Mouse (Mus musculus) lung, embryonic 14.5 days (tissue): ENCODE results near the gene Oas1d. TPM values are rescaled to one million over a fixed set of nuclear protein-coding genes. Genes with fewer than 3 reads are reported as not detected.
"Not testable (repeated sequence)": the region's sequence is repeated elsewhere in the genome, so short reads cannot be mapped to it uniquely, and the experiment has no call there.

Source experiments
- ATAC-seq: fragments of 200-750 bp; cut with Nextera tagmentation; 2 replicates; pipeline ENCODE4 v1.8.0; 2017; ENCODE audit warnings: mild to moderate bottlenecking, moderate TSS enrichment, moderate library complexity; ENCODE audit not compliant: insufficient read depth
- DNase-seq: peaks from one replicate; pipeline ENCODE4 v3.0.0-alpha.2; 2015
- H3K27ac ChIP-seq: fragments of 300-500 bp; sonication (generic); 2 replicates; pipeline ENCODE4 v1.5.1; 2014; ENCODE audit warnings: low read depth, mild to moderate bottlenecking, moderate library complexity
- H3K27me3 ChIP-seq: fragments of 300-500 bp; sonication (generic); 2 replicates; pipeline ENCODE4 v1.6.1; 2014; ENCODE audit warnings: low read length, control low read depth; ENCODE audit not compliant: insufficient read depth
- H3K36me3 ChIP-seq: fragments of 300-500 bp; sonication (generic); 2 replicates; pipeline ENCODE4 v1.6.1; 2014; ENCODE audit warnings: control low read depth; ENCODE audit not compliant: insufficient read depth
- H3K4me1 ChIP-seq: fragments of 300-500 bp; sonication (generic); 2 replicates; pipeline ENCODE4 v1.6.1; 2014; ENCODE audit warnings: antibody characterized with exemption, control low read depth; ENCODE audit not compliant: insufficient read depth
- H3K4me2 ChIP-seq: fragments of 300-500 bp; sonication (generic); 2 replicates; pipeline ENCODE4 v1.6.1; 2014; ENCODE audit warnings: mild to moderate bottlenecking
- H3K4me3 ChIP-seq: fragments of 300-500 bp; sonication (generic); 2 replicates; pipeline ENCODE4 v1.5.1; 2014; ENCODE audit warnings: low read depth, low read length
- H3K9ac ChIP-seq: fragments of 300-500 bp; sonication (generic); 2 replicates; pipeline ENCODE4 v1.6.1; 2014
- H3K9me3 ChIP-seq: fragments of 300-500 bp; sonication (generic); 2 replicates; pipeline ENCODE4 v1.6.1; 2016; ENCODE audit warnings: low read depth, low read length, control low read depth
- CTCF ChIP-seq: IDR thresholded peaks from 2 replicates; pipeline ENCODE4 v1.5.1; 2016; ENCODE audit warnings: antibody characterized with exemption, low read depth
- WGBS: fragments of 180-500 bp; shearing (Covaris S2); extraction: QIAGEN DNeasy Blood & Tissue Kit; methylation state at CpG from one replicate; pipeline ENCODE4 v1.1.7; 2014; 5-methylcytosine and 5-hydroxymethylcytosine counted together
- polyA plus RNA-seq: library from polyadenylated mRNA; unstranded; fragments of >200 nt; fragmentation: Nextera tagmentation; extraction: Ambion mirVana; gene quantifications from 2 replicates; pipeline ENCODE4 v1.2.1, GENCODE M21; 2014

Oas1d gene
- polyA plus RNA-seq, 1 experiment from 2014 or later = not detected

DNA sequence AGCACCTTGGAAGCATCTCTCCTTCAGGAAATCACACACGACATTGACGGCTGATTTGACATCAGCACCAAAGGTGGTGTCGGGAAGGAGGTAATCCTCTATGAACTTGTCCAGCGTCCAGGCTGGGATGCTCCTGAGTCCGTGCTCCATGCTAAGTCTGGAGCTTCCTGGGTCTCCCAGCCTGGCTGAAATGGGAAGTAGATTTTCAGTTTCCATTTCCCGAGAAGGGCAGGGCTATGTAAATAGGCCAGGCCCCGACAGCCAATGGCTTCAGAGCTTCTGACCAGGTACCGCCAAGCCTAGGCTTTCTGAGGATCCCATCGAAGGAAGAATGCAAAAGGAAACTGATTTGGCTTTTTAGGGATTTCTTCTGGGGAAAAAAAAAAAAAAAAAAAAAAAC is 26.9 kb upstream of the Oas1d start, which contains the start of gene Oas1g:
Gene Oas1g, minus strand, starts transcription at position 201 of the 400 bp plus-strand sequence.
- ATAC-seq, H3K4me2 ChIP-seq, DNase-seq, H3K9me3 ChIP-seq, H3K36me3 ChIP-seq, H3K27me3 ChIP-seq, H3K27ac ChIP-seq, H3K9ac ChIP-seq, H3K4me3 ChIP-seq, H3K4me1 ChIP-seq: not testable (repeated sequence)
- WGBS = 3% methylated on average over 5 of the region's 9 CpGs

GRCm38 (mm10) chr5:120887831-120888230 is 26.5 kb upstream of the Oas1d start:
- Histone ChIP-seq H3K4me1 (no peaks in the 10 kb centered on the region), H3K36me3 (no peaks in the 10 kb centered on the region), H3K27ac (no peak overlapping the region), H3K4me2 (no peak overlapping the region), H3K27me3 (no peaks in the 10 kb centered on the region), H3K4me3 (no peak overlapping the region), H3K9me3 (no peaks in the 10 kb centered on the region), H3K9ac (no peak overlapping the region)
- TF ChIP-seq CTCF = no peak
- DNase-seq (no peak), ATAC-seq (no peak)
- 39% methylated on average over 6 of the region's 6 CpGs for WGBS

DNA sequence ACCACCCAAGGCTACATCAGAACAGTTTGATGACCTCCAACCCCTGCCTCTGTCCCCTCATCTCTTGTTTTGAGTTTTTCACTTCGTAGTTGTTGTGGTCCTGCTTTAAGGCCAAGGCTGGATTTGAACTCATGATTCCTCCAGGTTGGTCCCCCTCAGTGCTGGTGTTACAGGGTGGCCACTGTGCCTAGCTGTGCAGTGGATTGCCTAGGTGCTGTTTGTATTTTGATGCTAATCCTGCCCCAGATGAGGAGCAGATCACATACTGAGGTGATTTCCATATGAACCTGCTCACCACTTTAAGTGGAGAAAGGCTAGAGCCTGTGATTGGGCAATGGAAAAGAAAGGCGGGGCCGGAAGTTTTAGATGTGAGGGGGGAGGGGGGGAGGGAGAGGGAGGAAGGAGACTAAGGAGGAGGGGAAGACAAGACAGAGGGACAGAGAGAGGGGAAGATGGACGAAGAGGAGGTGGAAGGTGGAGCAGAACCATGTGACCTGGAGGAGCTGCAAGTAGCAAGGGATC is 26.0 kb upstream of the Oas1d start:
- not testable (repeated sequence) for H3K27me3 ChIP-seq, H3K27ac ChIP-seq, H3K36me3 ChIP-seq, H3K4me3 ChIP-seq, H3K9me3 ChIP-seq, DNase-seq, H3K4me1 ChIP-seq, H3K4me2 ChIP-seq, ATAC-seq, H3K9ac ChIP-seq
- 41% methylated on average over 4 of the region's 4 CpGs for WGBS

- H3K9me3 ChIP-seq = no peaks in the 10 kb centered on the region
- no peak overlapping the region for H3K4me3 ChIP-seq
- no peak for TF ChIP-seq CTCF
- 63% methylated on average over 2 of the region's 2 CpGs for WGBS
- H3K4me2 ChIP-seq = no peak overlapping the region
- H3K27me3 ChIP-seq = no peaks in the 10 kb centered on the region
- H3K27ac ChIP-seq = no peak overlapping the region
- DNase-seq (no peak), ATAC-seq (no peak)
- no peaks in the 10 kb centered on the region for H3K36me3 ChIP-seq
- no peaks in the 10 kb centered on the region for H3K4me1 ChIP-seq
- no peak overlapping the region for H3K9ac ChIP-seq
These were observed 24.3 kb upstream of the Oas1d start for GRCm38 (mm10) chr5:120890026-120890425.

- Histone ChIP-seq H3K36me3 (no peaks in the 10 kb centered on the region), H3K4me1 (no peaks in the 10 kb centered on the region), H3K9ac (no peak overlapping the region), H3K4me3 (no peak overlapping the region), H3K27me3 (no peaks in the 10 kb centered on the region), H3K4me2 (no peak overlapping the region), H3K27ac (no peak overlapping the region), H3K9me3 (no peaks in the 10 kb centered on the region)
- 44% methylated on average over 3 of the region's 3 CpGs for WGBS
- no peak for ATAC-seq
- no peak for TF ChIP-seq CTCF
- DNase-seq = no peak
These were observed 23.3 kb upstream of the Oas1d start for GRCm38 (mm10) chr5:120890991-120891390.

- WGBS = 71% methylated on average over 2 of the region's 2 CpGs
- not testable (repeated sequence) for H3K9ac ChIP-seq, H3K9me3 ChIP-seq, H3K4me1 ChIP-seq, H3K27me3 ChIP-seq, H3K4me2 ChIP-seq, H3K36me3 ChIP-seq, DNase-seq, H3K4me3 ChIP-seq, ATAC-seq, H3K27ac ChIP-seq
These were observed 22.6 kb upstream of the Oas1d start for GRCm38 (mm10) chr5:120891566-120892242.

GRCm38 (mm10) chr5:120892243-120892660 is 22.1 kb upstream of the Oas1d start:
- Histone ChIP-seq H3K4me1 (no peaks in the 10 kb centered on the region), H3K27me3 (no peaks in the 10 kb centered on the region), H3K27ac (no peak overlapping the region), H3K4me2 (no peak overlapping the region), H3K36me3 (no peaks in the 10 kb centered on the region), H3K9ac (no peak overlapping the region), H3K4me3 (no peak overlapping the region), H3K9me3 (no peaks in the 10 kb centered on the region)
- no peak for DNase-seq
- WGBS = 45% methylated on average over 2 of the region's 2 CpGs
- ATAC-seq = no peak
- TF ChIP-seq CTCF = no peak

DNA sequence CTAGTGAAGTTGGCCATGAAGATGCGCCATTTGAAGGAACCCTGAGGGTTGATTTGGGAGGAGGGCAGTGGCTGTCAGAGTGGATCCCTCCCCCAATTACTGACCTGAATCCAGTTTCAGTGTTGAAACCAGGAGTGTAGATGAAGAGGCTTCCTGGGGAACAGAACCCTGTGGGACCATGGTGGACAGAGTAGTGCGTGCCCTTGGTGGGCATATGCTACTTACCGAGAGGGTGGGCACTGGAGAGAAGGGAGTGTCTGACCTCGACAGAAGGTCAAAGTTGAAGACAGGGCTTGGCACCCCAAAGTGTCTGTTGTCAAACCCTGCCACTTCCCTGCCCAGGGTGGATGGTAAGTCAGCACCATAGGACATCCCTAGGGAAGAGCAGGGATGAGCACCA is 20.5 kb upstream of the Oas1d start:
- not testable (repeated sequence) for H3K27me3 ChIP-seq, H3K36me3 ChIP-seq, ATAC-seq, DNase-seq, H3K27ac ChIP-seq, H3K4me1 ChIP-seq, H3K9me3 ChIP-seq, H3K4me3 ChIP-seq, H3K9ac ChIP-seq, H3K4me2 ChIP-seq
- WGBS = 82% methylated on average over 4 of the region's 4 CpGs

DNA sequence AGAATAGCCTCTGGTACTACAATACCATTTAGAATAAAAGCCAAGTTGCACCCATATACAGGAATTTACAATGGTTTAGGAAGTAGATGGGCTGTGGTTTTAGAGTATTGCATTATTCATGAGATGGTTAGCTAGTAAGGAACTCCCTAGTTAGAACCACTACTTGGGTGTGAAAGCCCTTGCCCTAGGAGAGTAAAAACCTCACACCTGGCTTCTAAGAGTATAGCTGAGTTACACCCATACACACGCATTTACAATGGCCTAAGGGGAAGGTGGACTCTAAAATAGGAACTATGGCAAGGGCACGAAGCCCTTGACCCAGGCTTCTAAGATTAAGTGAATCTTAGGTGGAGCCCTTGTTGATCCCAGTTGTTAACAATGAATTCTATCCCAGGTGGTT is 19.6 kb upstream of the Oas1d start:
- not testable (repeated sequence) for H3K4me1 ChIP-seq, ATAC-seq, H3K36me3 ChIP-seq, H3K27ac ChIP-seq, H3K4me2 ChIP-seq, H3K9me3 ChIP-seq, H3K9ac ChIP-seq, H3K4me3 ChIP-seq, DNase-seq, H3K27me3 ChIP-seq
- WGBS = 66% methylated on average over 2 of the region's 2 CpGs
